Mouse (Mus musculus) forebrain, postnatal 0 days (tissue): ENCODE measurements at regions not wholly inside any gene's neighbourhood (a gene's known extent, or its start where the extent isn't known, plus 50 kb on each side); places are given as distances from the start of the nearest gene placed in this dataset.

ENCODE experiments used
- ATAC-seq: fragments of 200-750 bp; cut with Nextera tagmentation; 2 replicates; pipeline ENCODE4 v1.8.0; 2017; ENCODE audit warnings: mild to moderate bottlenecking, moderate library complexity
- DNase-seq: peaks from one replicate; pipeline ENCODE4 v3.0.0-alpha.2; 2015
- H3K27ac ChIP-seq: fragments of 300-500 bp; sonication (generic); 2 replicates; pipeline ENCODE4 v1.5.1; 2014; ENCODE audit warnings: low read depth, mild to moderate bottlenecking, antibody characterized with exemption, low read length, moderate library complexity, mixed read lengths
- H3K27me3 ChIP-seq: fragments of 300-500 bp; sonication (generic); 2 replicates; pipeline ENCODE4 v1.6.1; 2014; ENCODE audit warnings: mild to moderate bottlenecking, low read length, mixed read lengths; ENCODE audit not compliant: insufficient read depth
- H3K36me3 ChIP-seq: fragments of 300-500 bp; sonication (generic); 2 replicates; pipeline ENCODE4 v1.6.1; 2014; ENCODE audit warnings: mild to moderate bottlenecking, moderate library complexity; ENCODE audit not compliant: insufficient read depth
- H3K4me1 ChIP-seq: fragments of 300-500 bp; sonication (generic); 2 replicates; pipeline ENCODE4 v1.6.1; 2014; ENCODE audit warnings: antibody characterized with exemption; ENCODE audit not compliant: insufficient read depth
- H3K4me2 ChIP-seq: fragments of 300-500 bp; sonication (generic); 2 replicates; pipeline ENCODE4 v1.6.1; 2014; ENCODE audit warnings: low read depth, mild to moderate bottlenecking, moderate library complexity
- H3K4me3 ChIP-seq: fragments of 300-500 bp; sonication (generic); 2 replicates; pipeline ENCODE4 v1.5.1; 2014; ENCODE audit warnings: low read depth, low read length, mixed read lengths
- H3K9ac ChIP-seq: fragments of 300-500 bp; sonication (generic); 2 replicates; pipeline ENCODE4 v1.6.1; 2014; ENCODE audit warnings: mild to moderate bottlenecking
- H3K9me3 ChIP-seq: fragments of 300-500 bp; sonication (generic); 2 replicates; pipeline ENCODE4 v1.6.1; 2016; ENCODE audit warnings: low read length
- CTCF ChIP-seq: sonication (generic); IDR thresholded peaks from 2 replicates; pipeline ENCODE4 v1.5.1; 2016; ENCODE audit warnings: antibody characterized with exemption, control low read depth, low read depth
- WGBS: fragments of 180-500 bp; shearing (Covaris S2); extraction: QIAGEN DNeasy Blood & Tissue Kit; methylation state at CpG from one replicate; pipeline ENCODE4 v1.1.7; 2014; 5-methylcytosine and 5-hydroxymethylcytosine counted together

DNA sequence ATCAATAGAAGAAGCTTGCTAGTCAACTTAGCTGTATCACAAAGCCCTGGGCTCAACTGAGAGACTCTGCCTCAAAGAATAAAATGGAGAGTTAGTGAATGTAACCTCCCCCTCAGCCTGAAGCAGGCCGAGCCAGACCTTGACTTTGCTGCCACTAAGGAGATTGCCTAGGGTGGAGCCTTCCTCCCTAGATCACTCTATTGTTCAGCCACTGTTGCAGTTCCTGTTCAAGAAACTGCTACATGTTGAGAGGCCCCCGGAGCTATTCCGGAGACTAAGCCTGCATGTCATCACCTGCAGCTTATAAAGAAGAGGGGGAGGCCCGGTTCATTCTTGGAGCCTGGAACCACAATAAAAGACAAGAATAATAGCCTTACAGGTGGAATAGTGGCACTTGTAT is 257.9 kb downstream of the Adgrg6 start:
- WGBS, result 86% methylated on average over 4 of the region's 4 CpGs
- H3K4me2 ChIP-seq, result no peak overlapping the region
- H3K9ac ChIP-seq, result no peak overlapping the region
- no peaks in the 10 kb centered on the region for H3K27me3 ChIP-seq
- TF ChIP-seq CTCF, result no peak
- no peaks in the 10 kb centered on the region for H3K9me3 ChIP-seq
- no peaks in the 10 kb centered on the region for H3K4me1 ChIP-seq
- ATAC-seq, result no peak
- H3K36me3 ChIP-seq, result no peaks in the 10 kb centered on the region
- H3K27ac ChIP-seq, result no peak overlapping the region
- no peak overlapping the region for H3K4me3 ChIP-seq
- DNase-seq, result no peak

- no peaks in the 10 kb centered on the region for H3K9me3 ChIP-seq
- TF ChIP-seq CTCF, result no peak
- H3K4me2 ChIP-seq, result no peak overlapping the region
- H3K27ac ChIP-seq, result no peak overlapping the region
- 92% methylated on average over 1 of the region's 1 CpGs for WGBS
- ATAC-seq, result no peak
- no peaks in the 10 kb centered on the region for H3K4me1 ChIP-seq
- no peaks in the 10 kb centered on the region for H3K27me3 ChIP-seq
- DNase-seq, result no peak
- H3K36me3 ChIP-seq, result no peaks in the 10 kb centered on the region
- H3K4me3 ChIP-seq, result no peak overlapping the region
- no peak overlapping the region for H3K9ac ChIP-seq
These were observed 268.8 kb downstream of the Adgrg6 start for GRCm38 (mm10) chr10:14276631-14277030.

- Histone ChIP-seq H3K4me3 (no peak overlapping the region), H3K4me1 (no peaks in the 10 kb centered on the region), H3K27ac (no peak overlapping the region), H3K9ac (no peak overlapping the region), H3K27me3 (no peaks in the 10 kb centered on the region), H3K36me3 (no peaks in the 10 kb centered on the region), H3K9me3 (no peaks in the 10 kb centered on the region), H3K4me2 (no peak overlapping the region)
- ATAC-seq (no peak), DNase-seq (no peak)
- 92% methylated on average over 1 of the region's 1 CpGs for WGBS
- no peak for TF ChIP-seq CTCF
These were observed 270.0 kb downstream of the Adgrg6 start for GRCm38 (mm10) chr10:14275477-14275876.

- no peak overlapping the region for H3K4me2 ChIP-seq
- ATAC-seq, result no peak
- H3K4me3 ChIP-seq, result no peak overlapping the region
- H3K9ac ChIP-seq, result no peak overlapping the region
- no peak for TF ChIP-seq CTCF
- WGBS, result 22% methylated on average over 3 of the region's 4 CpGs
- H3K4me1 ChIP-seq, result no peaks in the 10 kb centered on the region
- H3K27ac ChIP-seq, result no peak overlapping the region
- no peaks in the 10 kb centered on the region for H3K27me3 ChIP-seq
- H3K9me3 ChIP-seq, result no peaks in the 10 kb centered on the region
- DNase-seq, result no peak
- H3K36me3 ChIP-seq, result no peaks in the 10 kb centered on the region
These were observed 275.5 kb downstream of the Adgrg6 start for GRCm38 (mm10) chr10:14270008-14270407.

DNA sequence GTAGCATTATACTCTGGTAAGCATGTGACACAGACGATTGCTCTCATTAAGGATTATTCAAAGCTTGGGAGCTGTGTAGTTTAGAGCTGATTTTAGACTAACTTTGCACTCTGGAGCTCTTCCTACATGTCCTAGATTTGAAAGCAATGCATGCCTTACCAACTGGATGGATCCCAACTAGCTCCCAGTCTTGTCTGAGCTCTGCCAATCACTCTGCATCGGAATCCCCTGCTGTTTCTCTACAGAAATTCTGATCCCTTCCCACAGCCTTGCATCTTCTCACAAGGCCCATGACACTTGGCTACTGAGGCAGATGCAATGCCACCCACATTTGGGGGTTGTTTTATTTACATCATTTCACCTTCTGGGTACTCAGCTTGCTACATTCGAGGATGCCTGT is 277.8 kb downstream of the Adgrg6 start:
- WGBS, result 75% methylated on average over 3 of the region's 3 CpGs
- no peaks in the 10 kb centered on the region for H3K9me3 ChIP-seq
- ATAC-seq, result peak; percentile 8; the same call in 1 of the 2 replicates
- no peak for TF ChIP-seq CTCF
- H3K4me2 ChIP-seq, result no peak overlapping the region
- peak; percentile 1 for DNase-seq
- no peaks in the 10 kb centered on the region for H3K36me3 ChIP-seq
- H3K27ac ChIP-seq, result no peak overlapping the region
- H3K4me3 ChIP-seq, result no peak overlapping the region
- no peaks in the 10 kb centered on the region for H3K27me3 ChIP-seq
- H3K4me1 ChIP-seq, result no peaks in the 10 kb centered on the region
- H3K9ac ChIP-seq, result no peak overlapping the region

GRCm38 (mm10) chr10:14239670-14240069 is 273.8 kb downstream of the Hivep2 start:
- no peak overlapping the region for H3K4me2 ChIP-seq
- H3K4me1 ChIP-seq, result no peaks in the 10 kb centered on the region
- TF ChIP-seq CTCF, result no peak
- H3K9ac ChIP-seq, result no peak overlapping the region
- ATAC-seq, result no peak
- H3K27ac ChIP-seq, result no peak overlapping the region
- no peaks in the 10 kb centered on the region for H3K27me3 ChIP-seq
- H3K36me3 ChIP-seq, result no peaks in the 10 kb centered on the region
- no peaks in the 10 kb centered on the region for H3K9me3 ChIP-seq
- 91% methylated on average over 8 of the region's 8 CpGs for WGBS
- DNase-seq, result no peak
- H3K4me3 ChIP-seq, result no peak overlapping the region

DNA sequence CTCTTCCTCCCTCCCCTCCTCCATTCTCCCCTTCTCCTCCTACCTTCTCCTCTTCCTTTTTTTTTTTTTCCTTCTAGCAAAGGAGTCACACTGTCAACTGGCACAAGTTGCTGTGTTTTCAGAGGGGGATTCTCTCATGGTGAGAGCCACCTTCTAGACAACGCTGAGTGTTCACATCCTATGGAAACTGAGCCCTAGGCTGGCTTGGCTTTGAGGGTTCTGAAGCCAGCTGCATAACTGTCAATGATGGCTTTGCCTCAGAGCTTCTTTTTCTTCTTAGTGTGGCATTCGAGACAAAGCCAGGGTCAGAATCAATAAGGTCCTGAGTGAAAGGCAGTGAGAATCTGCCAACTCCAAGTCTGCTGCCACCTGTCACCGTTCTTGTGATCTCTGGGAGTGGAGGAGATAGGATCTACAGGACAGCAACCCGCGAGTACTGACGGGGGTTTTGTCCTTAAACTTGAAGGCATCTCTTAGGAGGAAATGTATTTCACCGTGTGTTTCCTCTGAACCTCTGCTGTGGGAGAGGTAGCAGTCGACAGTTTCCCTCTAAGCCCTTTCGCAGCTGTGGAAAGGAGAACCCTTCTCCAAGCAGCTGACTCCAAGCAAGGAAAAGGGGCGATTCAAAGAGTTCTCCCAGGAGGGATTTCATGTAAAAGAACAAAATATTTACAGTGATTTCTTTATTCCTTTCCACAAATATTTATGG is 269.2 kb downstream of the Hivep2 start:
- no peaks in the 10 kb centered on the region for H3K9me3 ChIP-seq
- no peaks in the 10 kb centered on the region for H3K36me3 ChIP-seq
- 76% methylated on average over 10 of the region's 10 CpGs for WGBS
- H3K4me1 ChIP-seq, result no peaks in the 10 kb centered on the region
- H3K4me3 ChIP-seq, result no peak overlapping the region
- H3K27me3 ChIP-seq, result no peaks in the 10 kb centered on the region
- H3K27ac ChIP-seq, result no peak overlapping the region
- H3K9ac ChIP-seq, result no peak overlapping the region
- DNase-seq (no peak), ATAC-seq (no peak)
- TF ChIP-seq CTCF, result no peak
- H3K4me2 ChIP-seq, result no peak overlapping the region
